Mouse (Mus musculus) lung, embryonic 14.5 days (tissue): ENCODE results near the gene Pms2. TPM values are rescaled to one million over a fixed set of nuclear protein-coding genes. Genes with fewer than 3 reads are reported as not detected.

Experiments used
- ATAC-seq: fragments of 200-750 bp; cut with Nextera tagmentation; 2 replicates; pipeline ENCODE4 v1.8.0; 2017; ENCODE audit warnings: mild to moderate bottlenecking, moderate TSS enrichment, moderate library complexity; ENCODE audit not compliant: insufficient read depth
- DNase-seq: peaks from one replicate; pipeline ENCODE4 v3.0.0-alpha.2; 2015
- H3K27ac ChIP-seq: fragments of 300-500 bp; sonication (generic); 2 replicates; pipeline ENCODE4 v1.5.1; 2014; ENCODE audit warnings: low read depth, mild to moderate bottlenecking, moderate library complexity
- H3K27me3 ChIP-seq: fragments of 300-500 bp; sonication (generic); 2 replicates; pipeline ENCODE4 v1.6.1; 2014; ENCODE audit warnings: low read length, control low read depth; ENCODE audit not compliant: insufficient read depth
- H3K36me3 ChIP-seq: fragments of 300-500 bp; sonication (generic); 2 replicates; pipeline ENCODE4 v1.6.1; 2014; ENCODE audit warnings: control low read depth; ENCODE audit not compliant: insufficient read depth
- H3K4me1 ChIP-seq: fragments of 300-500 bp; sonication (generic); 2 replicates; pipeline ENCODE4 v1.6.1; 2014; ENCODE audit warnings: antibody characterized with exemption, control low read depth; ENCODE audit not compliant: insufficient read depth
- H3K4me2 ChIP-seq: fragments of 300-500 bp; sonication (generic); 2 replicates; pipeline ENCODE4 v1.6.1; 2014; ENCODE audit warnings: mild to moderate bottlenecking
- H3K4me3 ChIP-seq: fragments of 300-500 bp; sonication (generic); 2 replicates; pipeline ENCODE4 v1.5.1; 2014; ENCODE audit warnings: low read depth, low read length
- H3K9ac ChIP-seq: fragments of 300-500 bp; sonication (generic); 2 replicates; pipeline ENCODE4 v1.6.1; 2014
- H3K9me3 ChIP-seq: fragments of 300-500 bp; sonication (generic); 2 replicates; pipeline ENCODE4 v1.6.1; 2016; ENCODE audit warnings: low read depth, low read length, control low read depth
- CTCF ChIP-seq: IDR thresholded peaks from 2 replicates; pipeline ENCODE4 v1.5.1; 2016; ENCODE audit warnings: antibody characterized with exemption, low read depth
- WGBS: fragments of 180-500 bp; shearing (Covaris S2); extraction: QIAGEN DNeasy Blood & Tissue Kit; methylation state at CpG from one replicate; pipeline ENCODE4 v1.1.7; 2014; 5-methylcytosine and 5-hydroxymethylcytosine counted together
- polyA plus RNA-seq: library from polyadenylated mRNA; unstranded; fragments of >200 nt; fragmentation: Nextera tagmentation; extraction: Ambion mirVana; gene quantifications from 2 replicates; pipeline ENCODE4 v1.2.1, GENCODE M21; 2014

Gene Pms2
- polyA plus RNA-seq, 1 experiment from 2014 or later: 33.1 TPM

GRCm38 (mm10) chr5:143918120-143918519 lies 8.4 kb downstream of the Pms2 start:
- peaks cover 71% of the 10 kb centered on the region for H3K36me3 ChIP-seq

DNA sequence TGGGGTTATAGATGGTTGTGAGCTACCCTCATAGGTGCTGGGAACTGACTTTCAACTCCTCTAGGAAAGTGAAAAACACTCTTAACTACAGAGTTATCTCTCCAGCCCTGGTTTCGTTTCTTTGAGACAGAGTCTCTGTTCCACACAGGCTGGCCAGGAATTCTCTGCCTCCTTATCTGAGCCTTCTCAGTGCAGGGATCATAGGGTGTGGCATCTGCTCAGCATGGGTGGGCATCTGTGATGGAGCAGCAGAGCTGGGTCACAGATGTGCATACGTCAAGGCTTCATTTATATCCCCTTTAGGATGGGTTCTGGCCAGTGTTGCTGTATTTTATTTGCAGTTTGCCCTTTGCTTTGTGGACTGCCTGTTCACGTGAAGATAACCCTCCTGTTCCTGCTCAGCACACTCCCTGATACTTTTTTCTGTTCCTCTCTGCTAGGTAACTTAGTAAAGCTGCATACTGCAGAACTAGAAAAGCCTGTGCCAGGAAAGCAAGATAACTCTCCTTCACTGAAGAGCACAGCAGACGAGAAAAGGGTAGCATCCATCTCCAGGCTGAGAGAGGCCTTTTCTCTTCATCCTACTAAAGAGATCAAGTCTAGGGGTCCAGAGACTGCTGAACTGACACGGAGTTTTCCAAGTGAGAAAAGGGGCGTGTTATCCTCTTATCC lies 15.2 kb downstream of the Pms2 start:
- H3K36me3 ChIP-seq: peaks cover 85% of the 10 kb centered on the region
- no peaks in the 10 kb centered on the region for H3K27me3 ChIP-seq
- DNase-seq (no peak), ATAC-seq (no peak)
- TF ChIP-seq CTCF: no peak
- no peak overlapping the region for H3K4me3 ChIP-seq
- no peak overlapping the region for H3K4me2 ChIP-seq
- H3K9me3 ChIP-seq: no peaks in the 10 kb centered on the region
- no peaks in the 10 kb centered on the region for H3K4me1 ChIP-seq
- 84% methylated on average over 6 of the region's 6 CpGs for WGBS
- no peak overlapping the region for H3K9ac ChIP-seq
- H3K27ac ChIP-seq: no peak overlapping the region

More at GRCm38 (mm10) chr5:143918120-143918519, 8.4 kb downstream of the Pms2 start:
- ATAC-seq (no peak), DNase-seq (no peak)
- H3K4me3 ChIP-seq: no peak overlapping the region
- H3K27me3 ChIP-seq: no peaks in the 10 kb centered on the region
- WGBS: 92% methylated on average over 3 of the region's 3 CpGs
- H3K9ac ChIP-seq: no peak overlapping the region
- no peak for TF ChIP-seq CTCF
- H3K27ac ChIP-seq: no peak overlapping the region
- H3K9me3 ChIP-seq: no peaks in the 10 kb centered on the region
- no peaks in the 10 kb centered on the region for H3K4me1 ChIP-seq
- no peak overlapping the region for H3K4me2 ChIP-seq

DNA sequence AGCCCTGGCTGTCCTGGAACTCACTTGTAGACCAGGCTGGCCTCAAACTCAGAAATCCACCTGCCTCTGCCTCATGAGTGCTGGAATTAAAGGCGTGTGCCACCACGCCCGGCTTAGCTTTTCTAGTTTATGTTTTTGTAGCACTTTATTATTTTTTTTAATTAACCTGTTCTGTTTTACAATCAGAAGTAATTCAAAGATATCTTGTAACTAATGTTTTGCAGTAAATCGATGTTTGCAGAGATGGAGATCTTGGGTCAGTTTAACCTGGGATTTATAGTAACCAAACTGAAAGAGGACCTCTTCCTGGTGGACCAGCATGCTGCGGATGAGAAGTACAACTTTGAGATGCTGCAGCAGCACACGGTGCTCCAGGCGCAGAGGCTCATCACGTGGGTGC lies 18.1 kb downstream of the Pms2 start, which contains the start of gene Gm42421:
Gm42421 (plus strand) TSS at position 301 of the 400 bp plus-strand sequence.
- peaks cover 87% of the 10 kb centered on the region for H3K36me3 ChIP-seq
- no peak for TF ChIP-seq CTCF

GRCm38 (mm10) chr5:143929291-143929690 lies 19.5 kb downstream of the Pms2 start:
- no peak for TF ChIP-seq CTCF
- no peaks in the 10 kb centered on the region for H3K9me3 ChIP-seq
- ATAC-seq: no peak
- H3K36me3 ChIP-seq: peaks cover 78% of the 10 kb centered on the region
- no peak overlapping the region for H3K4me2 ChIP-seq
- H3K27me3 ChIP-seq: no peaks in the 10 kb centered on the region
- no peak overlapping the region for H3K9ac ChIP-seq
- no peak overlapping the region for H3K4me3 ChIP-seq
- no peaks in the 10 kb centered on the region for H3K4me1 ChIP-seq
- WGBS: 84% methylated on average over 4 of the region's 4 CpGs
- no peak overlapping the region for H3K27ac ChIP-seq
- no peak for DNase-seq

More for the DNA sequence above, 18.1 kb downstream of the Pms2 start, which contains the start of gene Gm42421:
- 96% methylated on average over 8 of the region's 8 CpGs for WGBS
- DNase-seq (no peak), ATAC-seq (no peak)
- no peak within 1 kb of the TSS for H3K9ac ChIP-seq
- no peak within 1 kb of the TSS for H3K4me2 ChIP-seq
- no peaks in the 10 kb centered on the region for H3K4me1 ChIP-seq
- H3K4me3 ChIP-seq: no peak within 1 kb of the TSS
- no peaks in the 10 kb centered on the region for H3K9me3 ChIP-seq
- H3K27me3 ChIP-seq: no peaks in the 10 kb centered on the region
- H3K27ac ChIP-seq: no peak within 1 kb of the TSS

- H3K27me3 ChIP-seq: no peaks in the 10 kb centered on the region
- peaks cover 64% of the 10 kb centered on the region for H3K36me3 ChIP-seq
- H3K9me3 ChIP-seq: no peaks in the 10 kb centered on the region
- DNase-seq: no peak
- no peak for TF ChIP-seq CTCF
- no peak overlapping the region for H3K9ac ChIP-seq
- H3K4me3 ChIP-seq: no peak overlapping the region
- no peak overlapping the region for H3K4me2 ChIP-seq
- no peak overlapping the region for H3K27ac ChIP-seq
- ATAC-seq: no peak
- 90% methylated on average over 12 of the region's 12 CpGs for WGBS
- no peaks in the 10 kb centered on the region for H3K4me1 ChIP-seq
These were observed 20.9 kb downstream of the Pms2 start for GRCm38 (mm10) chr5:143930656-143931055.

GRCm38 (mm10) chr5:143931863-143932580 lies 22.3 kb downstream of the Pms2 start:
- 87% methylated on average over 6 of the region's 6 CpGs for WGBS
- ATAC-seq (no peak), DNase-seq (no peak)
- H3K4me2 ChIP-seq: no peak overlapping the region
- H3K4me1 ChIP-seq: no peaks in the 10 kb centered on the region
- H3K9ac ChIP-seq: no peak overlapping the region
- H3K36me3 ChIP-seq: peaks cover 51% of the 10 kb centered on the region
- no peaks in the 10 kb centered on the region for H3K27me3 ChIP-seq
- no peaks in the 10 kb centered on the region for H3K9me3 ChIP-seq
- H3K4me3 ChIP-seq: no peak overlapping the region
- no peak for TF ChIP-seq CTCF
- no peak overlapping the region for H3K27ac ChIP-seq

- TF ChIP-seq CTCF: no peak
- Histone ChIP-seq H3K4me1 (no peaks in the 10 kb centered on the region), H3K9me3 (no peaks in the 10 kb centered on the region), H3K9ac (no peak within 1 kb of the TSS), H3K36me3 (peaks cover 45% of the 10 kb centered on the region), H3K4me2 (0 out of 2 replicates have a peak within 1 kb of the TSS, but pooled peaks have one; percentile 15), H3K27ac (no peak within 1 kb of the TSS), H3K4me3 (no peak within 1 kb of the TSS), H3K27me3 (no peaks in the 10 kb centered on the region)
- ATAC-seq (peak; percentile 28; the same call in 1 of the 2 replicates), DNase-seq (peak; percentile 47)
- 18% methylated on average over 8 of the region's 8 CpGs for WGBS
These were observed 23.1 kb downstream of the Pms2 start, which contains the start of gene Rsph10b for GRCm38 (mm10) chr5:143932831-143933230. Gene Rsph10b, plus strand, starts transcription at chr5:143933035.
